Mouse (Mus musculus) R1 (cell line): ENCODE data around the gene Etv5.

Experiments
- DNase-seq: peaks from one replicate; pipeline ENCODE4 v3.0.0-alpha.2; 2018; ENCODE audit warnings: low read depth, low spot score

Etv5 gene

DNA sequence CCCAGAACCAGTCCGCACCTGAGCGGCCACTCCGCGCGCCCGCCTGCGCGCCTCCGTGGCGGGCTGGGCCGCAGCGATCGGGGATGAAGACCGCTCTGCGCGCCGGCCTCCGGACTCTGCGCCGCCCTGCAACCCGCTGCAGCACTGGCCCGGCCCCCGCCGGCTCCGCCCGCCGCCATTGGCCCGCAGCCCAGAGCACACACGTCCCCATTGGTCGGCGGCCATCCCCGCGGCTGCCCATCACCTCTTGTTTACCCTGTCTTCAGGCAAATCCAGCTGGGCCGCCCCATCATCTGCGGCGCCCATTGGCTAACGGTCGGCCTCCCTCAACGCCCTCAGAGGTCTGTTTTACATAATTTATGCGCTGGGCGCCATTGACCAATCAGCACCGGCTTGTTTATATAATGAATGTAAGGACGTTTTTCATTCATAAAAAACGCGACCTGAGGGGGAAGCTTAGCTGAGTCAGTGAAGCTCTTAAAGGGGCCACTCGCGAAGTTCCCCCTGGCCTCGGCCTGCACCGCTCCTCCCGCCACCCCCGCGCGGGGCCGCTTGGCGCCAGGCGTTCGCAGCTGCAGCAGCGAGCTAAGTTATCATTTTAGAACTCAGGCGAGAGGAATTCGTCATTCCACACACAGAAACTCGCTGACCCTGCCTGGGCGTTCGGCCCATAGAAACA lies at the start of gene Etv5:
TSS of gene Etv5 (minus strand) at position 221 of the 679 bp plus-strand sequence.
- peak; percentile 99 for DNase-seq

DNA sequence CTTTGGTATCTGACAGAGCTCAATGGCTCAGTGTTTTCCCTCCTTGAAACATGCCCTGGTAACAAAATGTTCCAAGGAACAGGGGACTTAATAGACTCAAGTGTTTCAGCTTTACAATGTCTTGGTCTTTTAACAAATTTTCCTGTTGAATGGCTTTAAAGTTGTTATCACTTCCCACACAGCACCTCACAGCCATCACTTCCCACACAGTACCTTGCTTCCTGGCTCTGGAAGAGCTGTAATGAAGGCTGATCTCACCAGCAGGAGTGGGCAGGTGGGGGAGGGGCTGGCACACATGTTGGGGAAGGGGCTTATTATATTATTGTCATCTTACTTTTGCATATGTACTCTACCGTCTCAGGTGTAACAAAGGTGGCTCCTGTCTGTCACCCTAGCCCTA lies 44.4 kb upstream of the Etv5 start:
- DNase-seq, result no peak

DNA sequence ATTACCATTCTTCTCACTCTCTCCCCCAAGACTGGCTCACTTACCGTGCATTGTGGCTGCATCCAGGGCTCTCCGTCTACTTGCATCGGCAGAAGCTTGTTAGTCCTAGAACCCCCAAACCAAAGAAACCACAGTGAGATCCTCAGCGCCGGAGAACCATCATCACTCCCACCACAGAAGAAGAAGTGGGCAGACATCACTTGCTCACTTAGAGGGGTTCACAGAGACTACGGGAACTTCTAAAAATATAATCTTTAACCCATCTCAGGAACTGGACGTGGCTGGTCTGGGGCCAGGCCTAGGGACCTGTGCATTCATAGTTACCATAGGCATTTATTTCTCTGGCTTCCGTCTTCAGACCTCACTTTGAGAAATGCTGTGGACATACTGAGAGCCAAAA lies 39.8 kb upstream of the Etv5 start:
- no peak for DNase-seq

DNA sequence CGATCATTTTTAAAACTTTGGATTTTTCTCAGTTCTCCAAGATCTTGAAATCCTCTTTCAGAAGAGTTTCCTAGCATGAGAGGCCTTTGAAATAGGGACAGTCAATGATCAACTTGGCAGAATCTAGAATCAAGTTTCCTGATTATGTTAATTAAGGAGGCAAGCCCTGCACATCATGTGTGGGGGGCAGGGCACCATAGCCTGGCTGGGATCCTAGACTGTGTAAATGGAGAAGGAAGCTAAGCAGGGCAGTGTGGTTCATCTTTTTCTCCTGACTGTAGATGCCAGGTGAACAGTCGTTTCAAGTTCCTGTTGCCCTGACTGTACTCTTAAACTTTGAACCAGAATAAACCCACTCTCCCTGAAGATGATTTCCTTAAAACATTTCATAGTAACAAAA lies 32.2 kb upstream of the Etv5 start:
- no peak for DNase-seq

DNA sequence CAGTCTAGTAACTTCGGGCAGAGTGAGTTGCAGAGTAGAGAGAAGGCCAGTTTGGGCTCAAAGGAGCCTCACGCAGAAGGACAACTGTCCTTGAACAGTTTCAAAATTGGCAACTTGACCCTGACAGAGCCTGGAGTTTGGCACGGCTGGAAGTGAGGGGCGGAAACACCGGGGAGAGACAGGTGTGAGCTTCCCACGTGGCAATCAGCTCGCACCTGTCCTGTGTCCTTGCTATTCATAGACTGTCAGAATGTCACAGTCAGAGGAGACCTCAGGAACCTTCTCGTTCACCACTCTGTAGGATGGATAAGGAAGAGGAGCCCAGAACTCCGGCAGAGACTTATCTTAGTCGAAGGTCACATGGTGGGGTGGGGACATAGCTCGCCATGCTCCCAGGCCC lies 29.9 kb upstream of the Etv5 start:
- no peak for DNase-seq

DNA sequence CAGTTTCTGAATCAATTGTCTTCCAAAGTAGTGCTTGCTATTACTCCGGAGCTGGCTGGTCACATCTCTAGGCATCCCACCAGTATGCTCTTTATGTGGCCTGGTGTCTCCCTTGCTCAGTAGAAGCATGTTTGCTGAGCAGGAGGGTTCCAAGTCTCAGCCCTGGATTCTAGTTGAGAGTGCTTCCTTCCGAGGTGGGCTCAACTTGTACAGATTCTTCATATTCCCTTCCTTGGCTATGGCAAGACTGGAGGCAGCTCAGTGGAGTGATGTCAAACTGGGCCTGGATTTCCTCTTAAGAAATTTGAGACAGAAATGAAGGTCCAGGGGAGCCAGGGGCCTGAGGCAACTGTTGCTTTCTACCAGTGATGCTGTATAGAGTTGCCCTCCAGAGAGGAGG lies 27.6 kb upstream of the Etv5 start:
- no peak for DNase-seq

DNA sequence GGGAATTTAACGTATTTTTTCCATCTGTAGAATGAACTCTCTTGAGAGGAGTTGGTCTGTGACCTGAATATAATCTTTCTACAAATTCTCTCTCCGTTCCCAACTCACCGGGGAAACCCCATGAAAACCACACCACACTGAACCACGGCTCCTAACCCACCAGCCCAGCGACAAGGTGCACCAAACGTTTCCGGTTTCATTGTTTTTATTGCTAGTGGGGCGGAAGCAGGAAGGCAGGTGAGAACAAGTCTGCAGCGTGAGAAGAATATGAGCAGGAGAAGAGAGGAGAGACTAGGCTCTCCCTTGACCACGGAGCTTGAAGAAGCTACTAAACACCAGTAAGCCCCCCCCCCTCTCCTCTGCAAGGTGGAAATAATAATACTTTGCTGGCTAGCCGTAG lies 26.9 kb upstream of the Etv5 start:
- DNase-seq, result no peak

DNA sequence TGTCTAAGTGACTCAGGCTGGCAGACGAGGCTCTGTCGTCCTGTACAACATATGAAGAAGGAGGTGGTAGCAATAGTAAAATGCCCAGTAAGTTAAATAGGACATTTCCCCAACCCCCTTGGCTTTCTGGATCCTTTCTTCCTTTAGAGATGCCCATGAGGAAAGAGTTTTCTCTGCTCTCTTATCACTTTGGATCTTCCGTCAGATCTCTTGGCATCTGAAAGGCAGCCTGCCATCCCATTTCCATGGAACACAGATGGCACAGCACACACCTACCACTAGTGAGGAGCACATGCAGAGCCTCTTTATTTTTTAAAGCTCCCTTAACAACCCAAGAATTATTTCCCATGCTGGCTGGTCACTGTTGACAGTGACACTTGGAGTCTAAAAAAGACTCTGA lies 22.7 kb upstream of the Etv5 start:
- no peak for DNase-seq

DNA sequence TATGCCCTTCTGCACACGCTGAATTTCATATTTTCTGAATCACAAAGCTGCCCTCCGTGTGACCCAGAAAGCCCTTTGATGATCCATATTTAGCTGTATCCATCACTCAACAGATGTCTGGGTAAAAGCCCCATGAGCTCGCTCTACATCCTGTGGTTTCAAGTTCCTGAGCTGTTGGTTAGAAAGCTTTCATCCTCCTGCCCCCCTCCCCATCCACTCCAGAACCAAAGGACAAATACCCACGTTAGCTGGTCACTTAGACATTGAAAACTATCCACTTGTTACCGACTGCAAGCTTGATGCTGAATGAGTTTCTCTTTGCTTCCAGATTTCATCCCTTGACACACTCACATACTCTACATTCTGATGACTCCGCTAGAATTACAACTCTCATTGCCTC lies 22.2 kb upstream of the Etv5 start:
- no peak for DNase-seq

DNA sequence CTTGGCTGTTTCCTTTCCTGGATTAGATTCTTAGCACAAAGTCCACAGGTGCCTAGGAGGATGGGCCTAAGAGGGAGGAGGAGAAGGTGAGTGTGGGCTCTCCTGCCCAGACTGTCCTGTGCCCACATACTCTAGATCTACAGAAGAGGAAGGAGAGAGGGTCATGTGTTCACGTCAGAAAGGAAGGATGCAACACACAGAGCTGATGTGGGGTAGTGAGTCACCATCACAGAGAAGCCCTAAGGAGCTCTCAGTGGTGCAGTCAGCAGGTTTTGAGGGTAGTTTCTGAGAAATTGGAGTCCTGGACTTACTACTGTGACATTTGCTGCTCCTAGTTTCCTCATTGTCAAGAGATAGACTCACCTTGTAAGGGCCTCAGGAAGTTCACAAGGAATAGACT lies 21.4 kb upstream of the Etv5 start:
- no peak for DNase-seq

DNA sequence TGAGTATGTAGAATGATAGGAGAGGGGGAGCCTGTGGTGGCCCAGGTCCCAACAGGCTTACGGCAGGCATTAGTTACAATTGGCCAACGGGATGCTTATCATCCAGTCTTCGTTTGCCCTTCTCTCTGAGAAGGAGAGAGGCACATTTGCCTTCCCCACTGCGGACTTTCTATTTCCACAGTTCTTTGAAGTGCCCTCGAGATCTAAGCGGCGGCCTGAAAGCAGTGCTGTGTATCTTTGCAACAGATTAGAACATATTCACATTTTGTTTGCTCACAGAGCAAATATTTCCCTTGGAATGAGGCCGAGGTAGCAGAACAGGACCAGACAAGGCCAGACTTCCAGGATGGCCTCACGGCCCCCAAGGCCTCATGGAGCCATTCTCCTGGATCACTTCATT lies 12.6 kb upstream of the Etv5 start:
- DNase-seq, result no peak

DNA sequence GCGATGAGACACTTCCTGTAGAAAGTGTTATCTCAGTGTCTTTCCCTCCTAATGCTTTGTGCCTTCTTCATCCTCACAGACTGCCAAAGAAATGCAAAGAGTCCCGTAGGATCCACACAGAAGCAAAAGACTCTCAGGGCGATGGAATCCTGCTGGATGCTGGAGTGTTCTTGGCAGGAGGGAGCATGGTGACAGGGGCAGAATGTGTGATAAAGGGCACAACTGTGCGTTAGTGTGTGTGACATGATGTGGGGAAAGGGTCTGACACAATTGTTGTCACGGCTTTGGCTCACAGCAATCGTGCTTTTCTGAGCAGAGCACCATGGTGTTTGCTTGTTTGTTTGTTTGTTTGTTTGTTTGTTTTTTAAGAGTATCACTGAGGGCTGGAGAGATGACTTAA lies 8.6 kb upstream of the Etv5 start:
- no peak for DNase-seq

DNA sequence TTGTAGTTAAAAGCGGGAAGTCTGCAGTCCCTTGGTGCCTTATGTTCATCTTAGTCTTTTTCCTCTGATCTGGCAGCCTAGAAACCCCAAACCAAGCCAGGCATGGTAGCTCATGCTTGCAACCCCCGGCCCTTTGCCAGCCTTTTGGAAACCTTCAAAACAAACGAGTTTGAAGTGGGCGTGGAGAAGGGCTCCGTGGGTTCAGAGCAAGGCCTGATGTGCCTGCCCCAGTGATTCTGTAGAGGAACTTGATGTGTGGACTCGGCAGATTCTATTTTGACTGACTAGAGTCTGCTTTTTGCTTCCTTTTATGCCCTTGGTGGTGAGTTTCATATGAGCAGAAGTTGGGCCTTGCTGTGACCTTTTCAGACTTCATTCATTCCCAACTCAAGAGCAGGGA lies 5.3 kb upstream of the Etv5 start:
- no peak for DNase-seq

DNA sequence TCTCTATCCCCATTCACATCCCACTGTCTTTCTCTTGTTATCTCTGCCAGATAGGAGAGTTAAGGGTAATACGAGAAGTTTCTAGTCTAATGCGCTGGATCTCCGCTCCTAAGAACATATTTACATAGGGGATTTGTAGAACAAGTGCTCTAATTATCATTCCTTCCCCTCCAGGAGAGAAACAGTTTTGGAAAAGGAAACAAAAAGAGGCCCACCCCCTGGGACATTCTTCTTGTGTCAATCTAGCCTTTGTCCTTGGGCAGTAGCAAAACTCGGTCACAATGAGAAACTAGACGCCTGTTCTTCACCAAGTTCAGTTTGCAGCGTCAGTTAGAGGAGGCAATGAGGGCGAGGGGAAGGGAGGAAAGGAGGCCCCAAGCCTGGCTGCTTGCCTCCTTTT lies 2.7 kb upstream of the Etv5 start:
- DNase-seq, result peak; percentile 97

DNA sequence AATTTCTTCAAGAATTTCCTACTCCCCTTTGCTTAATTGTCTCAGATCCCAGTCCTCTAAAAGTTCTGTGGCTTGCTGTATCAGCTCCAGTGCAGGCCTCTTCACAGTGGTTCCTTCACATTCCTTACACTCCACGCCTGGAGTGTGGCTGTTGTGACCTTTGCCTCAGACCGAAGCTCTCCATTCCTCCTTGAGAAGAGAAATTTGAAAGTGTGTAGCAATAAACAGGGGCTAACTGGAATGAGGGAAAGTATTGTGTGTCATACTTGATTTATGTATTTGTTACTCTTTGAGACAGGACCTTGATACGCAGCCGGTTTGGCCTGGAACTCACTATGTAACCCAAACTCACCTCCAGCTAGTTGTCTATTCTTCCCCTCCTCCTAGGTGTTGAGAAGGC lies 1.8 kb upstream of the Etv5 start:
- no peak for DNase-seq

DNA sequence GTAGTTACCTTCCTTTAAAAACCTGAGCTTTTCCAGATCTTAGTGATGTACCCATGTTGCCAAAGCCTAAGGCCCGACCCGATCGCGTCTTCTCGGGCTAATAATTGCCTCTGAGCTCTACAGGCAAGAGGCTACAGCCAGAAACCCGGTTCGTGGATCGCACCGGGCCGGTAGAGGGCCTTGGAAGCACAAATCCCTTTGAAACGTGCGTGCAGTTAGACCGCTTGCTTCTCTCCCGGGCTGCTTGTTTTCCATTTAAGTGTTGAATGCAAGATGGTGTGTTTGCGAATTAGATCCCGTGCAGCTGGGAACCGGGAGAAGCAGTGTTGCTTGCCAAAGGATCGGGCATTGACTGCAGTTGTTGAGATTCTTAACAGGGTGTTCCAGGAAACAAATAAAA lies 750 bp upstream of the Etv5 start:
- peak; percentile 52 for DNase-seq

DNA sequence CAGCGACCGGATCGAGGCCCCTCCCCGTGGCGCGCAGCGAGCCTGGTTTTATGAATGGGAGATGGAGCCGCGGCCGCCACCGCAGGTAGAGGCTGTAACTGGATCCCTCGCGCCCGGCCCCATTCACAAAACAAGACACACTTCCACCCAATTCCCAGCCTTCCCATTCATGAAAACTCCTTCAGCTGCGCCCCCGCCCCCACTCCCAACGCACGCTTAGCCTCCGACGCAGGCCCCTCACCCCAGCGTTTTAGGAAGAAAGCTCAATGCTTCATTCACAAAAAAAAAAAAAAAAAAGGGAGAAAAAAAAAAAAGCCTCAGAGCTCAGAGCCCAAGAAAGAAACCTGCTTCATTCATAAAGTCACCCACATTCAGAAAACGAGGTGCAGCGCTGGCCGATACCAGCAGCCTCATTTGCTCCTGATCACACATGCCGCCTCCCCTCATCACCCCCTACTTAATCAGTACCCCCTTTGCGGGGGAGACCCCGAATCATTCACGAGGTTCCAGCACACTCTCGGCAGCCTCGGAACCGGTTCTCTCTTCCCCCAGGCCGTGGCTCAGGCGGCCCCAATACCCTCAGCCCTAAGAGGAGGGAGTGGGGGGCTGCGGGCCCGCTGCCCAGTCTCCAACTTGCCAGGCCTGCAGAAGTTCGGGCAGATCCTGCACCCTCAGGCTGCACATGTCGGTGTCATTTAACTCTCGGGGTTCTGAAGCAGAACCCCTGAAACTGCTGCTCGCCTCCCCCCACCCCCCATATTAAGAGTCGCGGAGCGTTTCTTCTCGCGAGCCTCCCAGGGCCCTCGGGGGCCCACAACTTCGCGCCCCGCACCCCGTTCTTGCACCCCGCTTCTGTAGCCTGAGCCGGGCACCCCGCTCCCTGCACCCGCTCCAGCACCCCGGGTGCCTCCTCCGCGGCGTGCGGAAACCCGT lies 812 bp downstream of the Etv5 start:
- DNase-seq, result peak; percentile 97

DNA sequence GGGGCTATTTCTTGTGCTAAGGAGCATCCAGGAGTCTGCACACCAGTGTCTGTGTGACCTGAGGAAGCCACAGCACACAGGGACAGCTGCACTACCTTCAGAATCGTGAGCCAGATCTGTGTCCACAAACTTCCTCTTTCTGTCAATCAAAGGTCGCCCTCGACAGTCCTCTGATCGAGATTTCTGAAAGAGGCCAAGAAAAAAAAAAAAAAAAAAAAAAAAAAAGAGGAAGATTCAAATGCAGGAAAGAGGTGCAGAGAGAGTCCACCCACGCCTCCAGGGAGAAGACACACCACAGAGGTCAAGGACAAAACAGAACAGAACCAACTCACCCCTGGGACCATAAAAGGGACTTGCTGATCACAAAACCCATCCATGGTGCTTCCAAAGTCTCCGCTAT lies 3.4 kb downstream of the Etv5 start:
- no peak for DNase-seq

DNA sequence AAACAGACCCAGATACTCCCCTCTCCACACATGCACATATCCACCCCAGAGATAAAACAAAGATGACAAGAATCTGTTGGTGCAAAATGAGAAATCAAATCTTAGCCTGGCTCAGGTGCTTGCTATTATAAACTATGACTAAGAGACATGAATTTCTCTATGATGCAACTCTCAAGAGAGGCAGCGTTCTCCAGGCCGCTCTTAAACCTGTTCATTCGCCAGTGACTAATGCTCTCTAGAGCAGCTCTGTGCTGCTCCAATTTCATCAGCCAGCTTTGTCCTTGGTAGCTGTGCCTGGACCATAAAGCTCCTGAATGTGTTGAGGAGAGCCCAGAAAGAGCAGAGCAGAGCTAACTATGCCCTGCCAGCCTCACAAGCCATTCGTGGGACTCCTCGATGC lies 5.0 kb downstream of the Etv5 start:
- no peak for DNase-seq

DNA sequence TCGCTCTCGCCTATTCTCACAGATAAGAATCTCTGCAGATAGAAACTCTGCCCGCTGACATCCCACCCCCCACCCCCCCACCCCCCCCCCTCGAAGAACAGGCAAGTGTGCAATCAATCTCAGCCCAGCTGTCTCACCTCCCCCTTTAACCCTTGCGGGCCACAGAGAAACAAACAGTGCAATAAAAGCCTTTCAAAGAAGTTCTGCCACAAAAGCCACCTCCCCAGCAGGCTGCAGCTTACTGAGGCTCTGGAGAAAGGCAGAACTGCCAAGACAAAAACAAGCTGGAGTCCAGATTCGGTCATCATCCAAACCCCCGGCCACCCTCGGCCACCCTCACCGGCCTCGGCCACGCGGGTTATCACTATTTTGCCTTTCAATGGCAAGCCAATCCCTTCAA lies 5.6 kb downstream of the Etv5 start:
- DNase-seq, result no peak

DNA sequence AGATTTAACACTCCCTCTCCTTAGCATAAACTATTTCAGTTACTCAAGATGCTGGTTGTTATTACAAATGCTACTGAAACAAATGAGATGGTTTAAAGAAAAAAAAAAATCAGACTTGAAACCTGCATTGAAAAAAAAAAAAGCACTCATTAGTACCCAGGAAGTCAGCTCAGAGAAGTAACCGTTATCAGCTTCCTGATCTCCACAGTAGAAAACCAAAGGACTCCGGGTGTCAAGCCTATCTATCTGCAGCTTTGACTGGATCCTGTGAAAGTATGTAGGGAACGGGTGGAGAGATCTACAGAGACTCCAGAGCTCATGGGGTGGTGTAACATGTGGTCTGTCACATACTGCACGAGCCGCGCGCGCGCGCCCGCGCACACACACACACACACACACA lies 7.7 kb downstream of the Etv5 start:
- no peak for DNase-seq

DNA sequence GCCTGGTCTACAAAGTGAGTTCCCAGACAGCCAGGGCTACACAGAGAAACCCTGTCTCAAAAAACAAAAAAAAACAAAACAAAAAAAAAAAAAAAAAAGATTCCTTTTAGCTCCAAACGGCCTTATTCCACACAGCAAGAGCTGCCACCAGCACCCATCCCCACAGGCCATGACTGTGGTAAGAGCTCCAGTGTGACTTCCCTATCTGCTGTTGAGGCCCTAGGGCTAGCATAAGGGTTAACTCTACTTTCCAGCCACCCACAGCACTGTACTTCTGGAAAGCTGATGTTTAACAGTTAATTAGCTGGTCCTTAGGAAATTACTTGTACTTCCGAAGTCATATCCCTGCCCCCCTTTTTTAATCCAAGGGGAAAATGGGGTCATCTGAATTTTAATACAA lies 8.2 kb downstream of the Etv5 start:
- DNase-seq, result no peak

DNA sequence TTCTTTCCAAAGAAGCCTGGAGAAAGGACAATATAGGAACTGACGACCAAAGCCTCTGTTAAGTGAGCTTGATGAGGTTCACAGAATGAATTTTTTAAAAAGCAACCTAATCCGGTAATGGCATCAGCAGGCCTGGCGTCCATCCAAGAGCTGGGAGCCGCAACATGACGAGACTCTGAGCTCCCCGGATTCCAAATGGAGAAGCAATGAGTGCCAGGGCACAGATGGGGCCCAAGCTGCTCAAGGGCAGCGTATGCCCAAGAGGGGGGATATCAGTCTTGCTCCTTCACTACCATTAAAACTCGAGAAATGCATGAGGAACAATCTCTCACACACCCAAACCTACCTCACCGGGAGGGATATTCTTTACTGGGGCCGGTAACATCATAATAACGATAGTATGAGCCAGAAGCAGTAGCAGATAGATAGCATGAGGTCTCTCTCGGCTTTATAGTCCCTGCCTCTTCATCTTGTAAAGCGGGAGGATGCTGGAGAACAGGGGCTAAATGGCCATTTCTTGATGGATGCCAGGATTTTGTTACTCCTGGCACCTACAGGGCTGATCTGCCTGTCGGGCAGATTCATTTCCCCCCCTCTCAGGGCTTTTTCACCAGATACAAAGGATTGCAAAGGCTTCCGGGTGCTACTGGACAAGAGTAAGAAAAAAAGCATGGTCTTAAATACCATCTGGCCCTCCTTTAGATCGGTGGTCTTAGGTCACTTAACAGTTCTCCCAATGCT lies 9.1 kb downstream of the Etv5 start:
- no peak for DNase-seq
